Mouse (Mus musculus) liver, postnatal 0 days (tissue): ENCODE data around the gene Slc24a3.

Experiments used
- CTCF ChIP-seq: sonication (generic); IDR thresholded peaks from 2 replicates; pipeline ENCODE4 v1.5.1; 2016; ENCODE audit warnings: antibody characterized with exemption, low read depth
- EP300 ChIP-seq: IDR thresholded peaks from 2 replicates; pipeline ENCODE4 v1.6.1; 2016; ENCODE audit warnings: antibody characterized with exemption, low read depth, mild to moderate bottlenecking

GRCm38 (mm10) chr2:145515956-145516355 lies 348.4 kb downstream of the Slc24a3 start:
- TF ChIP-seq EP300, result no peak
- no peak for TF ChIP-seq CTCF
